Mouse (Mus musculus): ENCODE data around the gene Tmem267. TPM values are rescaled to one million over a fixed set of nuclear protein-coding genes. Genes with fewer than 3 reads are reported as not detected.

Gene Tmem267
- total RNA-seq, 1 experiment, result 0.94 TPM

- H3K4me1 ChIP-seq (ENCODE audit: control insufficient read depth in 2 of 2, insufficient read depth in 2 of 2, low read length in 2 of 2, poor library complexity in 1 of 2), result no peaks in the 10 kb centered on the region; a peak in 1 of 4 replicates
- in situ Hi-C loops (cut with MboI; ENCODE audit: low sequenced_read_pairs in 2 of 2, unreplicated experiment in 2 of 2), result no loop called here
- TF ChIP-seq HCFC1 (IDR thresholded peaks at IDR 0.05; ENCODE audit: borderline replicate concordance, insufficient read depth, low read length), result no peak
- TF ChIP-seq CHD2 (IDR thresholded peaks at IDR 0.05; ENCODE audit: low read depth, low read length), result no peak
- no peak for TF ChIP-seq ZNF384 (IDR thresholded peaks at IDR 0.05; ENCODE audit: low read depth, low read length)
- TF ChIP-seq MAFK (IDR thresholded peaks at IDR 0.05; ENCODE audit: insufficient read depth, low read depth, low read length), result no peak
- no peak for TF ChIP-seq ZC3H11A (IDR thresholded peaks at IDR 0.05; ENCODE audit: borderline replicate concordance, low read depth, low read length)
- no peak for DNase-seq (ENCODE audit: low read depth, low spot score)
- no peaks in the 10 kb centered on the region for H3K9me3 ChIP-seq (ENCODE audit: control insufficient read depth, insufficient read depth, low read depth, low read length)
- no peak overlapping the region for H3K9ac ChIP-seq (ENCODE audit: insufficient read depth, low read depth, low read length, poor library complexity, severe bottlenecking)
- H3K36me3 ChIP-seq (ENCODE audit: control insufficient read depth, insufficient read depth, low read length, poor library complexity, severe bottlenecking), result no peaks in the 10 kb centered on the region
- no peak overlapping the region for H3K27ac ChIP-seq (ENCODE audit: insufficient read depth, low read depth, low read length, poor library complexity, severe bottlenecking)
- no peak overlapping the region for H3K4me3 ChIP-seq (ENCODE audit: insufficient read depth in 1 of 2, low read depth in 1 of 2, low read length in 2 of 2, poor library complexity in 1 of 2, severe bottlenecking in 1 of 2)
Observed at GRCm38 (mm10) chr13:119649699-119650046, 161.8 kb downstream of the Tmem267 start.

- H3K4me1 ChIP-seq (ENCODE audit: control insufficient read depth in 2 of 2, insufficient read depth in 2 of 2, low read length in 2 of 2, poor library complexity in 1 of 2), result no peaks in the 10 kb centered on the region
- no peak overlapping the region for H3K4me3 ChIP-seq (ENCODE audit: insufficient read depth in 1 of 2, low read depth in 1 of 2, low read length in 2 of 2, poor library complexity in 1 of 2, severe bottlenecking in 1 of 2)
- no peak overlapping the region for H3K27ac ChIP-seq (ENCODE audit: insufficient read depth, low read depth, low read length, poor library complexity, severe bottlenecking)
- no peaks in the 10 kb centered on the region for H3K9me3 ChIP-seq (ENCODE audit: control insufficient read depth, insufficient read depth, low read depth, low read length)
- TF ChIP-seq MAFK (IDR thresholded peaks at IDR 0.05; ENCODE audit: insufficient read depth, low read depth, low read length) (no peak), CHD2 (IDR thresholded peaks at IDR 0.05; ENCODE audit: low read depth, low read length) (no peak), HCFC1 (IDR thresholded peaks at IDR 0.05; ENCODE audit: borderline replicate concordance, insufficient read depth, low read length) (no peak), ZNF384 (IDR thresholded peaks at IDR 0.05; ENCODE audit: low read depth, low read length) (no peak), ZC3H11A (IDR thresholded peaks at IDR 0.05; ENCODE audit: borderline replicate concordance, low read depth, low read length) (no peak)
- DNase-seq (ENCODE audit: low read depth, low spot score), result no peak
- no peak overlapping the region for H3K9ac ChIP-seq (ENCODE audit: insufficient read depth, low read depth, low read length, poor library complexity, severe bottlenecking)
- no peaks in the 10 kb centered on the region for H3K36me3 ChIP-seq (ENCODE audit: control insufficient read depth, insufficient read depth, low read length, poor library complexity, severe bottlenecking)
- in situ Hi-C loops (cut with MboI; ENCODE audit: low sequenced_read_pairs in 2 of 2, unreplicated experiment in 2 of 2), result no loop called here
Observed at GRCm38 (mm10) chr13:119654734-119655133, 166.9 kb downstream of the Tmem267 start.

- Histone ChIP-seq H3K9ac (ENCODE audit: insufficient read depth, low read depth, low read length, poor library complexity, severe bottlenecking) (no peak overlapping the region), H3K4me1 (ENCODE audit: control insufficient read depth in 2 of 2, insufficient read depth in 2 of 2, low read length in 2 of 2, poor library complexity in 1 of 2) (no peaks in the 10 kb centered on the region), H3K9me3 (ENCODE audit: control insufficient read depth, insufficient read depth, low read depth, low read length) (no peaks in the 10 kb centered on the region), H3K36me3 (ENCODE audit: control insufficient read depth, insufficient read depth, low read length, poor library complexity, severe bottlenecking) (no peaks in the 10 kb centered on the region), H3K27ac (ENCODE audit: insufficient read depth, low read depth, low read length, poor library complexity, severe bottlenecking) (no peak overlapping the region), H3K4me3 (ENCODE audit: insufficient read depth in 1 of 2, low read depth in 1 of 2, low read length in 2 of 2, poor library complexity in 1 of 2, severe bottlenecking in 1 of 2) (no peak overlapping the region)
- TF ChIP-seq CHD2 (IDR thresholded peaks at IDR 0.05; ENCODE audit: low read depth, low read length) (no peak), ZNF384 (IDR thresholded peaks at IDR 0.05; ENCODE audit: low read depth, low read length) (no peak), HCFC1 (IDR thresholded peaks at IDR 0.05; ENCODE audit: borderline replicate concordance, insufficient read depth, low read length) (no peak)
- in situ Hi-C loops (cut with MboI; ENCODE audit: low sequenced_read_pairs in 2 of 2, unreplicated experiment in 2 of 2), result no loop called here
- no peak for DNase-seq (ENCODE audit: low read depth, low spot score)
Observed at GRCm38 (mm10) chr13:119656246-119656645, 168.4 kb downstream of the Tmem267 start.

GRCm38 (mm10) chr13:119656846-119657416, 169.1 kb downstream of the Tmem267 start:
- H3K4me1 ChIP-seq (ENCODE audit: control insufficient read depth in 2 of 2, insufficient read depth in 2 of 2, low read length in 2 of 2, poor library complexity in 1 of 2), result no peaks in the 10 kb centered on the region
- TF ChIP-seq CHD2 (IDR thresholded peaks at IDR 0.05; ENCODE audit: low read depth, low read length) (no peak), MAFK (IDR thresholded peaks at IDR 0.05; ENCODE audit: insufficient read depth, low read depth, low read length) (no peak), ZC3H11A (IDR thresholded peaks at IDR 0.05; ENCODE audit: borderline replicate concordance, low read depth, low read length) (no peak), ZNF384 (IDR thresholded peaks at IDR 0.05; ENCODE audit: low read depth, low read length) (no peak), HCFC1 (IDR thresholded peaks at IDR 0.05; ENCODE audit: borderline replicate concordance, insufficient read depth, low read length) (no peak)
- in situ Hi-C loops (cut with MboI; ENCODE audit: low sequenced_read_pairs in 2 of 2, unreplicated experiment in 2 of 2), result no loop called here
- DNase-seq (ENCODE audit: low read depth, low spot score), result no peak
- H3K9ac ChIP-seq (ENCODE audit: insufficient read depth, low read depth, low read length, poor library complexity, severe bottlenecking), result no peak overlapping the region
- no peak overlapping the region for H3K4me3 ChIP-seq (ENCODE audit: insufficient read depth in 1 of 2, low read depth in 1 of 2, low read length in 2 of 2, poor library complexity in 1 of 2, severe bottlenecking in 1 of 2)
- H3K36me3 ChIP-seq (ENCODE audit: control insufficient read depth, insufficient read depth, low read length, poor library complexity, severe bottlenecking), result no peaks in the 10 kb centered on the region
- H3K27ac ChIP-seq (ENCODE audit: insufficient read depth, low read depth, low read length, poor library complexity, severe bottlenecking), result no peak overlapping the region
- H3K9me3 ChIP-seq (ENCODE audit: control insufficient read depth, insufficient read depth, low read depth, low read length), result no peaks in the 10 kb centered on the region

Other genes starting within 250 kb of the Tmem267 start
- 15.0 and 25.6 TPM in 2 replicates for gene Paip1, start 59.4 kb upstream of the Tmem267 start, total RNA-seq (2012; rRNA removed)
- gene 4833420G17Rik, start 25.3 kb upstream of the Tmem267 start, total RNA-seq (2012; rRNA removed), result 25.0 and 28.9 TPM in 2 replicates
- not detected in 2 replicates for gene 3110070M22Rik, start 344 bp downstream of the Tmem267 start, total RNA-seq (2012; rRNA removed)
- not detected in 2 replicates for gene Ccl28, start 135.8 kb downstream of the Tmem267 start, total RNA-seq (2012; rRNA removed)
- gene Hmgcs1, start 202.3 kb downstream of the Tmem267 start, total RNA-seq (2012; rRNA removed), result 43.0 and 58.6 TPM in 2 replicates

Measured in ES-E14 (cell line).